Mouse (Mus musculus): ENCODE measurements at regions not wholly inside any gene's neighbourhood (a gene's known extent, or its start where the extent isn't known, plus 50 kb on each side); places are given as distances from the start of the nearest gene placed in this dataset.

GRCm38 (mm10) chr7:93136061-93136460 lies 56.4 kb downstream of the Fam181b start:
- no peak overlapping the region for H3K9ac ChIP-seq

GRCm38 (mm10) chr7:93147379-93147778 lies 67.7 kb downstream of the Fam181b start:
- H3K4me3 ChIP-seq: no peak overlapping the region
- no peak overlapping the region for H3K9ac ChIP-seq
- H3K9me3 ChIP-seq: no peaks in the 10 kb centered on the region
- ATAC-seq (ENCODE audit: insufficient number of reproducible peaks, insufficient read depth, low FRiP score, low TSS enrichment, low read depth): 0 out of 2 replicates have a peak, but pooled peaks have one; percentile 67
- no peak overlapping the region for H3K4me2 ChIP-seq
- H3K4me1 ChIP-seq: no peaks in the 10 kb centered on the region
- no peaks in the 10 kb centered on the region for H3K27me3 ChIP-seq
- no peak overlapping the region for H3K27ac ChIP-seq
- WGBS: 95% methylated on average over 2 of the region's 2 CpGs
- no peaks in the 10 kb centered on the region for H3K36me3 ChIP-seq

More at GRCm38 (mm10) chr7:93136061-93136460, 56.4 kb downstream of the Fam181b start:
- Histone ChIP-seq H3K27ac (no peak overlapping the region), H3K36me3 (no peaks in the 10 kb centered on the region), H3K4me1 (no peaks in the 10 kb centered on the region), H3K9me3 (0 out of 2 replicates have a peak, but pooled peaks cover 2% of the 10 kb centered on the region), H3K27me3 (no peaks in the 10 kb centered on the region), H3K4me2 (no peak overlapping the region), H3K4me3 (no peak overlapping the region)
- 75% methylated on average over 4 of the region's 4 CpGs for WGBS
- ATAC-seq (ENCODE audit: insufficient number of reproducible peaks, insufficient read depth, low FRiP score, low TSS enrichment, low read depth): no peak

- no peak overlapping the region for H3K27ac ChIP-seq
- H3K4me3 ChIP-seq: no peak overlapping the region
- no peak overlapping the region for H3K4me2 ChIP-seq
- no peaks in the 10 kb centered on the region for H3K9me3 ChIP-seq
- ATAC-seq (ENCODE audit: insufficient number of reproducible peaks, insufficient read depth, low FRiP score, low TSS enrichment, low read depth): no peak
- WGBS: 71% methylated on average over 2 of the region's 2 CpGs
- no peaks in the 10 kb centered on the region for H3K36me3 ChIP-seq
- no peak overlapping the region for H3K9ac ChIP-seq
- H3K27me3 ChIP-seq: no peaks in the 10 kb centered on the region
- no peaks in the 10 kb centered on the region for H3K4me1 ChIP-seq
Observed at GRCm38 (mm10) chr7:93151321-93151720, 71.7 kb downstream of the Fam181b start.

- H3K27ac ChIP-seq: no peak overlapping the region
- H3K36me3 ChIP-seq: no peaks in the 10 kb centered on the region
- H3K9me3 ChIP-seq: no peaks in the 10 kb centered on the region
- no peaks in the 10 kb centered on the region for H3K27me3 ChIP-seq
- H3K4me1 ChIP-seq: no peaks in the 10 kb centered on the region
- no peak overlapping the region for H3K4me2 ChIP-seq
- no peak overlapping the region for H3K4me3 ChIP-seq
- H3K9ac ChIP-seq: no peak overlapping the region
- ATAC-seq (ENCODE audit: insufficient number of reproducible peaks, insufficient read depth, low FRiP score, low TSS enrichment, low read depth): no peak
- 65% methylated on average over 1 of the region's 1 CpGs for WGBS
Observed at GRCm38 (mm10) chr7:93197106-93197505, 117.4 kb downstream of the Fam181b start.

All from embryonic facial prominence, embryonic 13.5 days (tissue).